Mouse (Mus musculus): ENCODE measurements around the gene Trio. TPM values are rescaled to one million over a fixed set of nuclear protein-coding genes. Genes with fewer than 3 reads are reported as not detected.
A peak's percentile ranks its signal among the peaks of the same experiment; 100 is the strongest.

Gene Trio
- polyA plus RNA-seq (2012; rRNA removed): 12.0 and 22.1 TPM in 2 replicates

DNA sequence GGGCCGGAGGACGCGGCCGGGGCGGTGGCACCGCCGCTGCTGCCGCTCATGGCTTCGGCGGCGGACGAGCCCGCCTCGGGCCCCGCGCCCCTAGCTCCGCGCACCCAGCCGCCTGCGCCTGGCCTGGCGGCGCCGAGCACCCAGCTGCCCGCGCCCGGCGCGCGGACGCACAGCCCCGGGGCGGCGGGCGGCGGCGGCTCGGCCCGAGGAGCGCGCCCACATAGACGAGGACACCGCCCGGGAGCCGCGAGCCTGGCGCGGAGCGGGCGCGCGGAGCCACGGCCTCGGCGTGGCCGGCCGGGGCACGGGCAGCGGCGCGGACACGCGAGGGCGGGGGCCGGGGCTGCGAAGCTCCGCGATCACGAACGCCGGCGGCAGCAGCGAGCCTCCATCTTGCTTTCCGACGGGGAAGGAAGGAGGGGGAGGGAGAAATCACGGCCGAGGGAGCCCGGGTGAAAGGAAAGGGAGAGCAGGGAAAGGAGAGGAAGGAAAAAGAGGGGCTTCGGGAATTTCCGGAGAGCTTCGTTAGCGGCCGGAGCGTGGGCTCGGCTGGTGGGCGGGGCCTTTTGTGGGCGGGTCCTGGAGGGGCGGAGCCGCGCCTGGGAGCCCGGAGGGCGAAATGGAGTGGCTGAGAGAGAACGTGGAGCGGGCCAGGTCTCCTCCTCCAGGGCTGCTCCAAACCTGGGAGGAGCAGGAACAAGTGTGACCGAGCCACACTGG, at the start of gene Trio:
Gene Trio, minus strand, starts transcription at position 402 of the 720 bp plus-strand sequence.
- DNase-seq (ENCODE audit: low read depth, low spot score): peak; percentile 86
- 2% methylated on average over 94 of the region's 94 CpGs for WGBS

DNA sequence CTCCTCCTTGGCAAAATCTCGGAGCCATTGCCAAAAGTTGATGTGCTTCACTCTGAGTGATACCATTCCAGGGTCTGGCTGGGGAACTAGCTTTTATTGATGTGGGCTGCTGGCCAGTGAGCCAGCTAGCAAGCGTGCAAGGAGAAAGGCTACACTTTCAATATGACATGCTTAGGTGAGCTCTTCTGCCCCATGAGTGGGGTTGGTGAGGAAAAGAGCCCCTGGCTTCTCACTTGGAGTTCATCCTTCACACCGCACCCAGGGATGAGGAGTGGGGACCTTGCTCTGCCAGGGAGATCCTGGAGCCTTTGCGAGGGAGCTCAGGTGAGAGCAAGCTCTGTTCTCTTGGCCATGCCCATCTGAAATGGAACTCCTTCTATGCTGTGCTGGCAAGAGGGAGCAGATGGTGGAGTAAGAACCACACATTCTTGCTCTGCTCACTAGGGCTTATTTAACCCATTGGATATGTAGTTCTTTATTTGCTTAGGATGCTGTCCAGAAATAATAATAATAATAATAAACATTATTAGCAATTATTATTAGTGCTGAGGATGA, 48.8 kb upstream of the Trio start:
- 70% methylated on average over 4 of the region's 4 CpGs for WGBS
- DNase-seq (ENCODE audit: low read depth, low spot score): no peak

GRCm38 (mm10) chr15:28071601-28072000, 46.0 kb upstream of the Trio start:
- DNase-seq (ENCODE audit: low read depth, low spot score): no peak
- 43% methylated on average over 7 of the region's 7 CpGs for whole genome bisulfite sequencing

- WGBS: 7% methylated on average over 12 of the region's 12 CpGs
- DNase-seq (ENCODE audit: low read depth, low spot score): no peak
These were observed 45.2 kb upstream of the Trio start for GRCm38 (mm10) chr15:28070771-28071419.

DNA sequence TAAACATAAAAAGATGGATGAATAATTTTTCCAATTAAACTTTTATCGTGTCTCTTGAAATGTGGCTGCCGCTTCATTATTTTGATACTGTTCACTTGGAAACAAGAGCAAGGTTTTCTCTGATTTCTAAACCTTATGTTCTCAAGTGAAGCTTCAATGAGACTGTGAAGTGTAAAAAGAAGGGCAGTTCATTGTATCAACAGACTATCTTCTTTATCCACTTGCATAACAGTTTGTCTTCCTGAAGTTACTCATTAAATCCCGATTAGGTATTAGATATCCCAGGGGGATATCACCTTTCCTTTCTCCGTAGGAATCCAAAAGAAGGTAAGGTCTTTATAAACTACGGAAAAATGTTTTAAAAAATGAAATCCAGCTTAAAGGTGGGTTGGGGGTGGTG, 44.6 kb upstream of the Trio start:
- DNase-seq (ENCODE audit: low read depth, low spot score): no peak
- WGBS: 63% methylated on average over 5 of the region's 5 CpGs

GRCm38 (mm10) chr15:28067373-28067772, 41.7 kb upstream of the Trio start:
- DNase-seq (ENCODE audit: low read depth, low spot score): no peak

GRCm38 (mm10) chr15:28066468-28066867, 40.8 kb upstream of the Trio start:
- WGBS: 56% methylated on average over 2 of the region's 2 CpGs

DNA sequence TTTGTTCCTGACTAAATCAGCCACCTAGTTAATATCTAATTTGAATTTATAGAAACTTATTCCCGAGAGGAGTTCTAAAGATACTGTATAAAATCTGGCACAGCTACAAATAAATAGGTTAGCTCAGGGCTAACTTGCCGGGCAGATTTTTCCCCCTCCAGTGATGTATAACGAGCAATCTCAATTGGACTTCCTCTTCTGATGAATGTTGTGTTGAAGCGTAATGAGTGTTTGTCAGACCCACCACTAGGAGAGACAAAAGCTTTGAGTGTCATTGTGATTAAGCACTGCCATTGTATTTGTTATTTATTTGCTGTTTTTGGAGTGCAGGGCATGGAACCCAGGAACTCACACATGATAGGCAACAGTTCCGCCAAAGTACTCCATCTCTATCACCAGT, 39.9 kb upstream of the Trio start:
- WGBS: 73% methylated on average over 5 of the region's 5 CpGs

More at GRCm38 (mm10) chr15:28066468-28066867, 40.8 kb upstream of the Trio start:
- DNase-seq (ENCODE audit: low read depth, low spot score): no peak

DNA sequence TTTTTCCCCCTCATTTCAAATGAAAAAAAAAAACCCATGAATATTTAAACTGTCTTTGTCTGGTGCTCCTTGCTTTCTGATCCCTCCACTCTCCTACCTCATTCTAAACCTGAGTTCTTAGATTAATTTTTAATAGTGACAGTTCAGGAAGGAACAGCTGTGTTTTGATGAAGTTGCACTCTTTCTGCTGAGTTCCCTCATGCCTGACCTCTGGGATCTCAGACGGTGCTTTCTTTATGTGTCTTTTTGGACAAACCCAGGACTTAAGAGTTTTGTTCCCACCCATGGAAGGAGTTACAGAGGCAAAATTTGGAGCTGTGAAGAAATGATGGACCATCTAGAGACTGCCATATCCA, 39.1 kb upstream of the Trio start:
- WGBS: 60% methylated on average over 1 of the region's 1 CpGs
- DNase-seq (ENCODE audit: low read depth, low spot score): no peak

More for the DNA sequence above, 39.9 kb upstream of the Trio start:
- no peak for DNase-seq (ENCODE audit: low read depth, low spot score)

GRCm38 (mm10) chr15:28064081-28064732, 38.6 kb upstream of the Trio start:
- no peak for DNase-seq (ENCODE audit: low read depth, low spot score)
- 74% methylated on average over 13 of the region's 13 CpGs for WGBS

GRCm38 (mm10) chr15:28063466-28063865, 37.8 kb upstream of the Trio start:
- no peak for DNase-seq (ENCODE audit: low read depth, low spot score)
- 99% methylated on average over 2 of the region's 2 CpGs for WGBS

DNA sequence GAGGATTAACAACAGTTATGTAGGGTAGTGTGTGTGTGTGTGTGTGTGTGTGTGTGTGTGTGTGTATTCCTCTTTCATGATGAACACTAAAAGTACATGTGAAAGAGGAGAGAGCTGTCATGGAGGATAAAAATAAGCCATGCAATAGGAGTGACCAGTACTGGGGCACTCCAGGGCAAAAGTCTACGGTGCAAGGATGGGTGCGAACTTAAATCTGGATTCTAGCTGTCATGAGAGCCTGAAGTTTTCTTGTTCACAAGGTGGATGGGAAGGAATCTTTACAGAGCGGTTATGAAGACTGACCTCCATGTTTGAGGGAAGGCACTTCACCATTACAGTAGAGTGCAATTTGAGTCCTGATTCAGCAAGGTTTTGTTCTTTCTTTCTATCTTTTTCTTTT, 36.4 kb upstream of the Trio start:
- WGBS: 96% methylated on average over 3 of the region's 3 CpGs
- DNase-seq (ENCODE audit: low read depth, low spot score): no peak

GRCm38 (mm10) chr15:28060977-28061376, 35.3 kb upstream of the Trio start:
- DNase-seq (ENCODE audit: low read depth, low spot score): no peak
- 82% methylated on average over 5 of the region's 5 CpGs for WGBS

GRCm38 (mm10) chr15:28060423-28060822, 34.8 kb upstream of the Trio start:
- DNase-seq (ENCODE audit: low read depth, low spot score): no peak
- 50% methylated on average over 6 of the region's 6 CpGs for WGBS

DNA sequence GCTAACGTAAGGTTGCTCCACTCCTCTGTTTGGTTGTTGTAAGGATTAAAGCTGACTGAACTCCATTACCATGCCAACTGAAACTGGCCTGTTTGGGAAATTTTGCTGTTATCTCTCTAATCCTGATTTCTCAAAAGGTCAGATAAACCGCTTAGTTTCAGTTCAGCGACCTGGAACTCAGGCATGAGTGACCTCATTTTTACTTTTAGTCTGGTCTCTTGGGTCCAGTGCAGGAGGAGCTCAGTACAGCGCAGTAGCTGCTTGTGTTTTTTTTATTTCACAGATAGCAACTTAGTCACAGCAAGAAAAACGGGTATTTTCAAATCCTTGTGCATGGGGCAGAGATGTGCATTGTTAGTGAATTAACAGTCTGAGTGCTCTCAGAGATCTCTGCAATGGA, 31.9 kb upstream of the Trio start:
- DNase-seq (ENCODE audit: low read depth, low spot score): no peak
- WGBS: 69% methylated on average over 5 of the region's 5 CpGs

DNA sequence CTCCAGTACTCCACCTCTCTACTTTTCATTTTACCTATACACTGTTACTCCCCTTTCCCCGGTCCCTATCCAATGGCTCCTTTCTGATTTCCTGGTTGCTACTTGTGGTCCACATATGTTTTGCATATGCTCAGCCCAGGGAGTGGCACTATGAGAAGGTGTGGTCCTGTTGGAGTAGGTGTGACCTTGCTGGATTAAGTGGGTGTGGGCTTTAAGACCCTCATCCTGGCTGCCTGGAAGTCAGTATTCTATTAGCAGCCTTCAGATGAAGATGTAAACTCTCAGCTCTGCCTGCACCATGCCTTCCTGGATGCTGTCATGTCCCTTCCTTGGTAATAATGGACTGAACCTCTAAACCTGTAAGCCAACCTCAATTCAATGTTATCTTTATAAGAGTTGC, 29.1 kb upstream of the Trio start:
- WGBS: 93% methylated on average over 1 of the region's 1 CpGs
- DNase-seq (ENCODE audit: low read depth, low spot score): no peak

- 35% methylated on average over 1 of the region's 1 CpGs for WGBS
- no peak for DNase-seq (ENCODE audit: low read depth, low spot score)
These were observed 28.5 kb upstream of the Trio start for GRCm38 (mm10) chr15:28054111-28054510.

DNA sequence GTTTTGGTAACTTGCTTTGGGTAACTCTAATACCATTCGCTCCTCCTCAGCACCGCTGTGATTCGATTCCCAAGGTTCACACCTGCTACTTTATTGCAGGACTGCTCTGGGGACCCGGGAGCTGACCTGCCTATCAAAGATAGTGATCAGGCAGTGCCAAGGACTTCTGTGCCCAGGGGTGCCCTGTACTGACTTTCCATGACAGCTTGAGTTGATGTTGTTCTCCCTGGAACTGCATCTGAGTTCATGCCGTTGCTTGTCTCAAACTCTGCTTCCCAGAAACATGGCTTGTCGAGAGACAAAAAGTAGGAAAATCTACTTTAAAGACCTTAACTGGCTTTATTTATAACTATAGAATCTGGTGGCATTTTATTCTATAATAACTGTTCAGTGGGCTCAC, 27.6 kb upstream of the Trio start:
- WGBS: 49% methylated on average over 6 of the region's 6 CpGs
- no peak for DNase-seq (ENCODE audit: low read depth, low spot score)

GRCm38 (mm10) chr15:28051811-28052210, 26.2 kb upstream of the Trio start:
- WGBS: 73% methylated on average over 4 of the region's 4 CpGs
- DNase-seq (ENCODE audit: low read depth, low spot score): no peak

DNA sequence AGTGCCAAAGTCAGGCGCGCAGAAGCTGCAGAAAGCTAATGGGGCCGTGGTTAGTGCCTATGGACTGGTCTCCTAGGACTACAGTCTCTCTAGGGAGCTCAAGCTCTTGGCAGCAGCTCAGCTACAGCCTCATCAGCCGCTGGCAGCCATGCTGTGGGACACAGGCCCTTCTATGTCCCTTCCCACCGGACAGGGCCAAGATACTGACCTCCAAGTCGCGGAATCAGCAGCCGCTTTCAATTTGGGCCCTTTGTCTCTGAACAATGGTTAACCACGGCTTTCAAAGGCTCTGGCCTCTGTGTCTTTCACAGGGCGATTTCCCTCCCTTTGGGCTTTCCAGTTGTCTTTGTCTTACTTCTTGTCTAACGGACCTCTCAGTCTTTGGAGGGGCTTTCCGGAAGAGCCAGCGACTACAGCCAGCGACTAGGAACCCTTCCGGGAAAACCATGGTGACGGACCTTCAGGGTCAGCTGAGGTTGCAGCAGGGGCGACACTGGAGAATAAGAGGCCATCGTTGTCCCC, 25.5 kb upstream of the Trio start:
- WGBS: 48% methylated on average over 18 of the region's 18 CpGs
- DNase-seq (ENCODE audit: low read depth, low spot score): no peak

Measured in large intestine, adult 2 months (tissue).